Mouse (Mus musculus): Measurements from ENCODE around the gene Gm11114. TPM values are rescaled to one million over a fixed set of nuclear protein-coding genes. Genes with fewer than 3 reads are reported as not detected.

Gene Gm11114
- total RNA-seq (2021), result not detected
- polyA plus RNA-seq (2012; rRNA removed), result not detected in 2 replicates
- long read RNA-seq, result 0 reads

GRCm38 (mm10) chr9:85312473-85312872 lies at the start of gene Gm11114:
Gm11114 (plus strand) TSS chr9:85312773.
- H3K27ac ChIP-seq, result no peak within 1 kb of the TSS
- 87% methylated on average over 6 of the region's 6 CpGs for WGBS
- no peak within 1 kb of the TSS for H3K4me3 ChIP-seq
- H3K36me3 ChIP-seq (ENCODE audit: control insufficient read depth, insufficient read depth, low read length), result no peaks in the 10 kb centered on the region
- H3K4me1 ChIP-seq (ENCODE audit: control insufficient read depth, insufficient read depth, low read length), result no peaks in the 10 kb centered on the region
- intact Hi-C loops (cut with DNase I), result no loop called here
- TF ChIP-seq CTCF (IDR thresholded peaks at IDR 0.05) (no peak), EP300 (IDR thresholded peaks at IDR 0.05; ENCODE audit: insufficient read depth, low read depth, low read length) (no peak), POLR2A (IDR thresholded peaks at IDR 0.05; ENCODE audit: insufficient read depth, low read depth, low read length) (no peak)
- H3K27me3 ChIP-seq (ENCODE audit: control insufficient read depth, insufficient read depth, low read length), result no peaks in the 10 kb centered on the region
- DNase-seq, result no peak
- H3K79me2 ChIP-seq (replicated peaks; ENCODE audit: control insufficient read depth, insufficient read depth, low read length), result no peaks in the 10 kb centered on the region
- no peak within 1 kb of the TSS for H3K9ac ChIP-seq (ENCODE audit: low read depth, low read length)

- WGBS, result 83% methylated on average over 5 of the region's 5 CpGs
- no peak overlapping the region for H3K4me3 ChIP-seq
Measured at GRCm38 (mm10) chr9:85266847-85267246, 45.7 kb upstream of the Gm11114 start.

GRCm38 (mm10) chr9:85274114-85274513 lies 38.5 kb upstream of the Gm11114 start:
- no peak for DNase-seq
- no peak for TF ChIP-seq CTCF (IDR thresholded peaks at IDR 0.05)
- TF ChIP-seq EP300 (IDR thresholded peaks at IDR 0.05; ENCODE audit: insufficient read depth, low read depth, low read length), result no peak
- TF ChIP-seq POLR2A (IDR thresholded peaks at IDR 0.05; ENCODE audit: insufficient read depth, low read depth, low read length), result no peak
- Histone ChIP-seq H3K4me1 (ENCODE audit: control insufficient read depth, insufficient read depth, low read length) (no peaks in the 10 kb centered on the region), H3K36me3 (ENCODE audit: control insufficient read depth, insufficient read depth, low read length) (no peaks in the 10 kb centered on the region), H3K9ac (ENCODE audit: low read depth, low read length) (no peak overlapping the region), H3K79me2 (replicated peaks; ENCODE audit: control insufficient read depth, insufficient read depth, low read length) (no peaks in the 10 kb centered on the region), H3K4me3 (no peak overlapping the region), H3K27me3 (ENCODE audit: control insufficient read depth, insufficient read depth, low read length) (no peaks in the 10 kb centered on the region), H3K27ac (no peak overlapping the region)
- 74% methylated on average over 2 of the region's 2 CpGs for WGBS
- intact Hi-C loops (cut with DNase I), result no loop called here

More at GRCm38 (mm10) chr9:85266847-85267246, 45.7 kb upstream of the Gm11114 start:
- Histone ChIP-seq H3K79me2 (replicated peaks; ENCODE audit: control insufficient read depth, insufficient read depth, low read length) (no peaks in the 10 kb centered on the region), H3K36me3 (ENCODE audit: control insufficient read depth, insufficient read depth, low read length) (no peaks in the 10 kb centered on the region), H3K9ac (ENCODE audit: low read depth, low read length) (no peak overlapping the region), H3K27me3 (ENCODE audit: control insufficient read depth, insufficient read depth, low read length) (no peaks in the 10 kb centered on the region), H3K4me1 (ENCODE audit: control insufficient read depth, insufficient read depth, low read length) (no peaks in the 10 kb centered on the region), H3K27ac (no peak overlapping the region)
- intact Hi-C loops (cut with DNase I), result no loop called here
- DNase-seq, result no peak
- TF ChIP-seq EP300 (IDR thresholded peaks at IDR 0.05; ENCODE audit: insufficient read depth, low read depth, low read length) (no peak), POLR2A (IDR thresholded peaks at IDR 0.05; ENCODE audit: insufficient read depth, low read depth, low read length) (no peak), CTCF (IDR thresholded peaks at IDR 0.05) (no peak)

- no peaks in the 10 kb centered on the region for H3K36me3 ChIP-seq (ENCODE audit: control insufficient read depth, insufficient read depth, low read length)
- no peaks in the 10 kb centered on the region for H3K4me1 ChIP-seq (ENCODE audit: control insufficient read depth, insufficient read depth, low read length)
- TF ChIP-seq EP300 (IDR thresholded peaks at IDR 0.05; ENCODE audit: insufficient read depth, low read depth, low read length) (no peak), POLR2A (IDR thresholded peaks at IDR 0.05; ENCODE audit: insufficient read depth, low read depth, low read length) (no peak), CTCF (IDR thresholded peaks at IDR 0.05) (no peak)
- no peaks in the 10 kb centered on the region for H3K27me3 ChIP-seq (ENCODE audit: control insufficient read depth, insufficient read depth, low read length)
- no peak for DNase-seq
- H3K9ac ChIP-seq (ENCODE audit: low read depth, low read length), result no peak overlapping the region
- no peaks in the 10 kb centered on the region for H3K79me2 ChIP-seq (replicated peaks; ENCODE audit: control insufficient read depth, insufficient read depth, low read length)
- no peak overlapping the region for H3K4me3 ChIP-seq
- H3K27ac ChIP-seq, result no peak overlapping the region
- WGBS, result 81% methylated on average over 4 of the region's 4 CpGs
- intact Hi-C loops (cut with DNase I), result no loop called here
Measured at GRCm38 (mm10) chr9:85302849-85303248, 9.7 kb upstream of the Gm11114 start.

DNA sequence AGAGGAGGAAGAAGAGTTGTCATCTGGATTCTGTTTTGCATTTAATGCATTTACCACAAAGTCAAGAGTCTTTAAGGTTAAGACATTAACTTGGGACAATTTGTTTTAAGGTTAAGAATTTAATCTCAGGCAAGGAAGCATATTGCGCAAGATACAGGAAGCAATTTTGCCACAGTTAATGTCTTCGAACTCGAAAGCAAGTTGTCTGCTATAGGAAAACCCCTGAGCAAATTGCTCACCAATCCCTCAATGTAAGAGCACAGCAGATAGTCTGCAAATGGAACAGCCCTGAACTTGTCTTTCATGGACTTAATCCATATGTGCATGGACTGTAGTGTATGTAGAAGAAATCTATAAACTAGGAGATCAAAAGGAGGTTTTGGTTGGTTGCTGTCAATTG lies 9.2 kb upstream of the Gm11114 start:
- Histone ChIP-seq H3K27ac (no peak overlapping the region), H3K36me3 (ENCODE audit: control insufficient read depth, insufficient read depth, low read length) (no peaks in the 10 kb centered on the region), H3K27me3 (ENCODE audit: control insufficient read depth, insufficient read depth, low read length) (no peaks in the 10 kb centered on the region), H3K79me2 (replicated peaks; ENCODE audit: control insufficient read depth, insufficient read depth, low read length) (no peaks in the 10 kb centered on the region), H3K4me1 (ENCODE audit: control insufficient read depth, insufficient read depth, low read length) (no peaks in the 10 kb centered on the region), H3K9ac (ENCODE audit: low read depth, low read length) (no peak overlapping the region), H3K4me3 (no peak overlapping the region)
- DNase-seq, result no peak
- 78% methylated on average over 3 of the region's 3 CpGs for WGBS
- intact Hi-C loops (cut with DNase I), result no loop called here
- TF ChIP-seq EP300 (IDR thresholded peaks at IDR 0.05; ENCODE audit: insufficient read depth, low read depth, low read length), result no peak
- no peak for TF ChIP-seq POLR2A (IDR thresholded peaks at IDR 0.05; ENCODE audit: insufficient read depth, low read depth, low read length)
- TF ChIP-seq CTCF (IDR thresholded peaks at IDR 0.05), result no peak

- peaks cover under 1% of the 10 kb centered on the region; the same call in 1 of the 2 replicates for H3K4me1 ChIP-seq (ENCODE audit: control insufficient read depth, insufficient read depth, low read length)
- H3K79me2 ChIP-seq (replicated peaks; ENCODE audit: control insufficient read depth, insufficient read depth, low read length), result no peaks in the 10 kb centered on the region
- DNase-seq, result no peak
- no peak overlapping the region for H3K27ac ChIP-seq
- intact Hi-C loops (cut with DNase I), result no loop called here
- TF ChIP-seq EP300 (IDR thresholded peaks at IDR 0.05; ENCODE audit: insufficient read depth, low read depth, low read length), result no peak
- no peak overlapping the region for H3K4me3 ChIP-seq
- H3K36me3 ChIP-seq (ENCODE audit: control insufficient read depth, insufficient read depth, low read length), result peaks cover 2% of the 10 kb centered on the region; the same call in 1 of the 2 replicates
- H3K9ac ChIP-seq (ENCODE audit: low read depth, low read length), result no peak overlapping the region
- 55% methylated on average over 1 of the region's 1 CpGs for WGBS
- H3K27me3 ChIP-seq (ENCODE audit: control insufficient read depth, insufficient read depth, low read length), result no peaks in the 10 kb centered on the region
Measured at GRCm38 (mm10) chr9:85316122-85316521, 3.5 kb downstream of the Gm11114 start.

Measured in heart, adult 2 months (tissue).